Mouse (Mus musculus): Measurements from ENCODE around the gene Prickle1.

GRCm38 (mm10) chr15:93494700-93495099 is 101.0 kb downstream of the Prickle1 start:
- TF ChIP-seq MAX (IDR thresholded peaks at IDR 0.05) (no peak), CTCF (IDR thresholded peaks at IDR 0.05; ENCODE audit: control insufficient read depth, insufficient read depth, insufficient read length) (no peak)
